Mouse (Mus musculus): ENCODE measurements around the gene Zfp950.

DNA sequence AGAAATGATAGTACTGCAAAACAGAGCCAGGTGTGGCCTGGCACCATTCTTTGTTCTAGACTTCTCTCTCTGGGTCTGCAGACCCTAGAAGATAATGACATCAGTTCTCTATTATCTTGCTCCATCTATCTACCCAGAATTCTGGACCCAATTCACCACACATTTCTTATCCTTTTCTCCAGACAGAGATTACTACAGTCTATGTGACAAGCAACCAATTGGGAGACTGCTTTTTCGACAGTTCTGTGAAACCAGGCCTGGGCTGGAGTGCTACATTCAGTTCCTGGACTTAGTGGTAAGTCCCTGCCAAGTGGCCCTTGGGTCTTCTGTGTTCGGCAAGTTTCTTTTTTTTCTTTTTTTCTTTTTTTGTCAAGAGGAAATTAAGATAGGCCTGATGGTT, 109.1 kb downstream of the Zfp950 start:
- TF ChIP-seq ZNF384 (IDR thresholded peaks at IDR 0.05; ENCODE audit: low read depth, low read length) (no peak), MAFK (IDR thresholded peaks at IDR 0.05; ENCODE audit: insufficient read depth, low read depth, low read length) (no peak), HCFC1 (IDR thresholded peaks at IDR 0.05; ENCODE audit: borderline replicate concordance, insufficient read depth, low read length) (no peak), ZC3H11A (IDR thresholded peaks at IDR 0.05; ENCODE audit: borderline replicate concordance, low read depth, low read length) (no peak)

Measured in ES-E14 (cell line).